Mouse (Mus musculus): ENCODE results near the gene Hdac8. TPM values are rescaled to one million over a fixed set of nuclear protein-coding genes. Genes with fewer than 3 reads are reported as not detected.
A peak's percentile ranks its signal among the peaks of the same experiment; 100 is the strongest.

Gene Hdac8
- polyA plus RNA-seq, 1 experiment from 2014 or later: 2.8 TPM

DNA sequence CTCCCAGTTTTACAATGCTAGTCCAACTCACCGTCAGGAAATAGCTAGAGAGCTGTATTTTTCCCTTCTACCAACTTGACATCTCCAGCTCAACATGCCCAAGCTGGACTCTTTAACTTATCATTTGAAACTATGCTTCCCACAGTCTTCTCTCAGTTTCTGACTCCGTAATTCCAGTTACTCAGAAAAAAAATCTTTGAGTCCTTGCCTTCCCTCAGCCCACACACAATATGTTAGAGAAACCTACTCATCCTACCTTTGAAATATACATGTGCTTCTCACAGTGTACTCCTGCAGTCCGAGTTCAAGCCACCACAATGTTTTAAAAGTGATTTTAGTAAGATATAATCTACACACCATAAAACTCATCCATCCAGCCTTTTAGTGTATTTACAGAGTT is 151.7 kb downstream of the Hdac8 start:
- Histone ChIP-seq H3K4me2 (replicated peaks; ENCODE audit: low read depth, low read length) (no peak overlapping the region), H3K9ac (ENCODE audit: low read depth, low read length) (no peak overlapping the region), H3K9me3 (ENCODE audit: control insufficient read depth, low read length) (no peaks in the 10 kb centered on the region), H3K4me3 (ENCODE audit: low read depth, low read length) (no peak overlapping the region), H3K36me3 (ENCODE audit: control insufficient read depth, insufficient read depth, low read length) (no peaks in the 10 kb centered on the region), H3K4me1 (replicated peaks; ENCODE audit: control insufficient read depth, insufficient read depth, low read length) (no peaks in the 10 kb centered on the region), H3K27me3 (ENCODE audit: control insufficient read depth, insufficient read depth, low read length) (peaks cover 4% of the 10 kb centered on the region; the same call in 1 of the 2 replicates), H3K27ac (ENCODE audit: low read depth, low read length) (no peak overlapping the region)
- WGBS: 93% methylated on average over 3 of the region's 3 CpGs
- ATAC-seq (ENCODE audit: low FRiP score) (no peak), DNase-seq (ENCODE audit: low spot score) (no peak)

DNA sequence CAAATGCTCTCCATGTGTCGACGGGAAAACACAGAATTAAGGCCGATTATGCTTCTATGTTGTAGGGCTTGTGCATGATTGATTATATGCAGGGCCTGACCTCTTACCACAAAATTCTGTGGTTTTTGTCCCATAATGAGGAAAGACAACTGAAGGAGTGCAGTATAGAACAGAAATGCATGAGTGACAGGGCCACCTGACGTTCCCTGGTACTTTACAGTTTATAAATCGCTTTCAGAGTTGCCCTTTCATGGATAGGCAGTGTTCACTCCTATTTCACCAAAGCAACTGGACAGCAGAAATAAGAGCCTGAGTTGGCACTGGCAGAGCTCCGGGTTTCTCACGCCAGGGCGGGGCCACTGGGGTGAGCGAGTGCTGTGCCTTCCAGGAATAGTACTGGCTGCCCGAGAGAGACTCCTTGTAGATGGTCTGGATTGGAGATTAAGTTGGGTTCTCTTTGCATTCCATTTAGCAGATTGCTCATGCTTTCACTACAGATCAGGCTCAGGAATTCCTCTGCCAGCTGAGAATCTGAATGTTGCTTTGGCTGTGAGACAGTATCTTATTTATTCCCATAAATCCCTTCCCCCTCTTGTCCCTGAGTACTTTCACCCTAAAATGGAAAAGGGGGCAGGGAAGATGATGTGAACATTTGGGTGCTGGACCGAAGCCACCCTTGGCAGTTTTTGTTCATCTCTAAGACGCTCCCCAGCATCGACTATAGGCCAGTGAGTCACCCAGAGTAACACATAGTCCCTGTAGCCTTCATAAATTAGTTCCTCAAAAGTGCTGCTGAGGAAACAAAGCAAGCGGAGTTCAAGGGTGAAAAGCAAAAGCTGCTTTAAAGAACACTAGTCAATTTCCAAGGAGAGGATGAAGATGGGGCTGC is 155.1 kb downstream of the Hdac8 start:
- 69% methylated on average over 14 of the region's 14 CpGs for WGBS
- DNase-seq (ENCODE audit: low spot score) (no peak), ATAC-seq (ENCODE audit: low FRiP score) (no peak)
- Histone ChIP-seq H3K27ac (ENCODE audit: low read depth, low read length) (no peak overlapping the region), H3K4me3 (ENCODE audit: low read depth, low read length) (no peak overlapping the region), H3K4me2 (replicated peaks; ENCODE audit: low read depth, low read length) (no peak overlapping the region), H3K27me3 (ENCODE audit: control insufficient read depth, insufficient read depth, low read length) (peaks cover 6% of the 10 kb centered on the region), H3K9me3 (ENCODE audit: control insufficient read depth, low read length) (no peaks in the 10 kb centered on the region), H3K9ac (ENCODE audit: low read depth, low read length) (no peak overlapping the region), H3K36me3 (ENCODE audit: control insufficient read depth, insufficient read depth, low read length) (no peaks in the 10 kb centered on the region), H3K4me1 (replicated peaks; ENCODE audit: control insufficient read depth, insufficient read depth, low read length) (no peaks in the 10 kb centered on the region)

DNA sequence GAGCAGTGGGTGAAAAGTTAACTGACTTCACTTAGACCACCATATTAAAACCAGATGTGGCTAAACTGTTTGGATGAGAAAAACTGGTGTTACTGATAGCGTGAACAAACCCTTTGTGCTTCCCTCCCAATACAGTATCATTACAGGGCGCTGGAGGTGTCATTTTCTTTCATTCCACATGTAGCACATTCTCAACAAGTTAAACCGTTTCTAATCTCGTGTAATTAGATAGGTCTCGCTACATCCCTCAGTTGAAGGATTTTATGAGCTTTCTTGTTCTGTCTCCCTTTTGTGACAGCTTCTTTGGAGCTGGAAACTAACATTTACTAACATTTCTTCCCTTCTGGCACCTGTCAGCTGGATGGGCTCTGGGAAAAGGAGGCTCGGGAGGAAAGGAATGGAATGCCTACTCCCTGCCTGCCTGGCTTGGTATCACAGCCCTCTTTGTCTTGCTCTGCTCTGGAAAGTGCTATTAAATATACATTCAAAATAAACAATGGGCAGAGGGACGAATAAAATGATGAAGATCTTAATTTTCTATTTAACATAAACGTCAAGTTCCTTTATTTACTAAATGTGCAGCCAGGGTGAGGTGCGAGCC is 156.2 kb downstream of the Hdac8 start:
- DNase-seq (ENCODE audit: low spot score) (peak; percentile 2), ATAC-seq (ENCODE audit: low FRiP score) (no peak)
- H3K36me3 ChIP-seq (ENCODE audit: control insufficient read depth, insufficient read depth, low read length): no peaks in the 10 kb centered on the region
- H3K4me3 ChIP-seq (ENCODE audit: low read depth, low read length): no peak overlapping the region
- no peak overlapping the region for H3K27ac ChIP-seq (ENCODE audit: low read depth, low read length)
- no peaks in the 10 kb centered on the region for H3K4me1 ChIP-seq (replicated peaks; ENCODE audit: control insufficient read depth, insufficient read depth, low read length)
- H3K27me3 ChIP-seq (ENCODE audit: control insufficient read depth, insufficient read depth, low read length): peaks cover 6% of the 10 kb centered on the region
- no peak overlapping the region for H3K9ac ChIP-seq (ENCODE audit: low read depth, low read length)
- H3K4me2 ChIP-seq (replicated peaks; ENCODE audit: low read depth, low read length): no peak overlapping the region
- 47% methylated on average over 9 of the region's 9 CpGs for whole genome bisulfite sequencing
- no peaks in the 10 kb centered on the region for H3K9me3 ChIP-seq (ENCODE audit: control insufficient read depth, low read length)

- H3K27me3 ChIP-seq (ENCODE audit: control insufficient read depth, insufficient read depth, low read length): peaks cover 2% of the 10 kb centered on the region
- no peaks in the 10 kb centered on the region for H3K4me1 ChIP-seq (replicated peaks; ENCODE audit: control insufficient read depth, insufficient read depth, low read length)
- 75% methylated on average over 4 of the region's 4 CpGs for WGBS
- no peak for DNase-seq (ENCODE audit: low spot score)
- no peaks in the 10 kb centered on the region for H3K36me3 ChIP-seq (ENCODE audit: control insufficient read depth, insufficient read depth, low read length)
- no peak overlapping the region for H3K27ac ChIP-seq (ENCODE audit: low read depth, low read length)
- no peak overlapping the region for H3K9ac ChIP-seq (ENCODE audit: low read depth, low read length)
- no peak overlapping the region for H3K4me3 ChIP-seq (ENCODE audit: low read depth, low read length)
- no peak for ATAC-seq (ENCODE audit: low FRiP score)
- H3K4me2 ChIP-seq (replicated peaks; ENCODE audit: low read depth, low read length): no peak overlapping the region
- no peaks in the 10 kb centered on the region for H3K9me3 ChIP-seq (ENCODE audit: control insufficient read depth, low read length)
Observed at GRCm38 (mm10) chrX:102341688-102342087, 163.5 kb downstream of the Hdac8 start.

- H3K4me3 ChIP-seq (ENCODE audit: low read depth, low read length): no peak overlapping the region
- ATAC-seq (ENCODE audit: low FRiP score) (no peak), DNase-seq (ENCODE audit: low spot score) (no peak)
- no peaks in the 10 kb centered on the region for H3K36me3 ChIP-seq (ENCODE audit: control insufficient read depth, insufficient read depth, low read length)
- H3K9me3 ChIP-seq (ENCODE audit: control insufficient read depth, low read length): no peaks in the 10 kb centered on the region
- H3K27ac ChIP-seq (ENCODE audit: low read depth, low read length): no peak overlapping the region
- H3K27me3 ChIP-seq (ENCODE audit: control insufficient read depth, insufficient read depth, low read length): no peaks in the 10 kb centered on the region
- WGBS: 73% methylated on average over 8 of the region's 8 CpGs
- no peak overlapping the region for H3K4me2 ChIP-seq (replicated peaks; ENCODE audit: low read depth, low read length)
- H3K4me1 ChIP-seq (replicated peaks; ENCODE audit: control insufficient read depth, insufficient read depth, low read length): no peaks in the 10 kb centered on the region
- no peak overlapping the region for H3K9ac ChIP-seq (ENCODE audit: low read depth, low read length)
Observed at GRCm38 (mm10) chrX:102339396-102340155, 165.6 kb downstream of the Hdac8 start.

DNA sequence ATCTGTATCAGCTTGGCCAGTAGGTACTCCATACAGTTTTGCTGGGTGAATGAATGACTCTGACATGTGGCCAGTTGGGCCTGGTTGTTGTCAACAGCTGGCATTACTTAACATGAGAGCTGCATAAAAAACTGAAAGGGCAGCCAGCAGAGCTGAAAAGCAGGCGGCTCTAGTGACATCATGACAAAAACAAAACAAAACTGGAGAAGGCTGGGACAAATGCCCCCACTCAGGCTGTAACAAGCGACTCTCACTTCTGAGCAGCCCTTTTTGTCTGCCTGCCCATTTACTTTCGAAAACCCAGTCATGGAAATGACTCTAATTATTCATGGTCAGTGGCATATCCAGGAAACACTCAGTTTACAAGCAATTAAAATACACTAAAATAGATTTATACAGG is 185.5 kb downstream of the Hdac8 start:
- DNase-seq (ENCODE audit: low spot score): no peak
- Histone ChIP-seq H3K4me3 (ENCODE audit: low read depth, low read length) (no peak overlapping the region), H3K9me3 (ENCODE audit: control insufficient read depth, low read length) (no peaks in the 10 kb centered on the region), H3K27ac (ENCODE audit: low read depth, low read length) (no peak overlapping the region), H3K9ac (ENCODE audit: low read depth, low read length) (no peak overlapping the region), H3K4me1 (replicated peaks; ENCODE audit: control insufficient read depth, insufficient read depth, low read length) (no peaks in the 10 kb centered on the region), H3K27me3 (ENCODE audit: control insufficient read depth, insufficient read depth, low read length) (0 out of 2 replicates have a peak, but pooled peaks cover 2% of the 10 kb centered on the region), H3K36me3 (ENCODE audit: control insufficient read depth, insufficient read depth, low read length) (no peaks in the 10 kb centered on the region), H3K4me2 (replicated peaks; ENCODE audit: low read depth, low read length) (no peak overlapping the region)
- ATAC-seq (ENCODE audit: low FRiP score): no peak
- WGBS: 40% methylated on average over 3 of the region's 3 CpGs

GRCm38 (mm10) chrX:102319252-102319651 is 185.9 kb downstream of the Hdac8 start:
- H3K4me3 ChIP-seq (ENCODE audit: low read depth, low read length): no peak overlapping the region
- no peaks in the 10 kb centered on the region for H3K36me3 ChIP-seq (ENCODE audit: control insufficient read depth, insufficient read depth, low read length)
- no peaks in the 10 kb centered on the region for H3K4me1 ChIP-seq (replicated peaks; ENCODE audit: control insufficient read depth, insufficient read depth, low read length)
- no peak for ATAC-seq (ENCODE audit: low FRiP score)
- no peak overlapping the region for H3K27ac ChIP-seq (ENCODE audit: low read depth, low read length)
- no peaks in the 10 kb centered on the region for H3K9me3 ChIP-seq (ENCODE audit: control insufficient read depth, low read length)
- no peak overlapping the region for H3K4me2 ChIP-seq (replicated peaks; ENCODE audit: low read depth, low read length)
- DNase-seq (ENCODE audit: low spot score): no peak
- no peak overlapping the region for H3K9ac ChIP-seq (ENCODE audit: low read depth, low read length)
- 0 out of 2 replicates have a peak, but pooled peaks cover 2% of the 10 kb centered on the region for H3K27me3 ChIP-seq (ENCODE audit: control insufficient read depth, insufficient read depth, low read length)

DNA sequence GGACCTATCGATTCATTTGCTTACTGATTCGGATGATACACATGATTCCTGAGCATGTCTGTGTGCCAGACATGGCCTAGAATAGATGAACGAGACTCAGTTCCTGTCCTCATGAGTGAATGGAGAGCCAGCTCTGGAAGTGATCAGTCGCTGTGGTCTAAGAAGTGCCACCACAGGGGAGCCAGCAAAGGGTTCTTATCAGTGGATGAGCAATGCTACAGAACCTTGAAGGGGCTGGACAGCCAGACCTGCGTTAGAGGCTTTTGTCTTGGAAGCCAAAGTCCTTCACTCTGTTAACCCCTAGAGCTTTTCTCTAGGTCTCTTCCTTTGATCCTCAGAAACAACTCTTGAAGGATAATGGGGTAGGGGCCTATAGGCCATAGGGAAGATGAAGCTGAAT is 186.4 kb downstream of the Hdac8 start:
- H3K9ac ChIP-seq (ENCODE audit: low read depth, low read length): no peak overlapping the region
- WGBS: 80% methylated on average over 5 of the region's 5 CpGs
- DNase-seq (ENCODE audit: low spot score): no peak
- H3K4me2 ChIP-seq (replicated peaks; ENCODE audit: low read depth, low read length): no peak overlapping the region
- H3K9me3 ChIP-seq (ENCODE audit: control insufficient read depth, low read length): no peaks in the 10 kb centered on the region
- no peak overlapping the region for H3K4me3 ChIP-seq (ENCODE audit: low read depth, low read length)
- ATAC-seq (ENCODE audit: low FRiP score): no peak
- 0 out of 2 replicates have a peak, but pooled peaks cover 2% of the 10 kb centered on the region for H3K27me3 ChIP-seq (ENCODE audit: control insufficient read depth, insufficient read depth, low read length)
- H3K27ac ChIP-seq (ENCODE audit: low read depth, low read length): no peak overlapping the region
- no peaks in the 10 kb centered on the region for H3K4me1 ChIP-seq (replicated peaks; ENCODE audit: control insufficient read depth, insufficient read depth, low read length)
- no peaks in the 10 kb centered on the region for H3K36me3 ChIP-seq (ENCODE audit: control insufficient read depth, insufficient read depth, low read length)
